Mouse (Mus musculus) telencephalon, adult 2 months (tissue): ENCODE results near the gene Zfp473.
"Not testable (repeated sequence)": the region's sequence is repeated elsewhere in the genome, so short reads cannot be mapped to it uniquely, and the experiment has no call there.

Source experiments
- DNase-seq: peaks from one replicate; pipeline ENCODE4 v3.0.0-alpha.2; 2011; ENCODE audit warnings: low read depth, low spot score

Gene Zfp473

DNA sequence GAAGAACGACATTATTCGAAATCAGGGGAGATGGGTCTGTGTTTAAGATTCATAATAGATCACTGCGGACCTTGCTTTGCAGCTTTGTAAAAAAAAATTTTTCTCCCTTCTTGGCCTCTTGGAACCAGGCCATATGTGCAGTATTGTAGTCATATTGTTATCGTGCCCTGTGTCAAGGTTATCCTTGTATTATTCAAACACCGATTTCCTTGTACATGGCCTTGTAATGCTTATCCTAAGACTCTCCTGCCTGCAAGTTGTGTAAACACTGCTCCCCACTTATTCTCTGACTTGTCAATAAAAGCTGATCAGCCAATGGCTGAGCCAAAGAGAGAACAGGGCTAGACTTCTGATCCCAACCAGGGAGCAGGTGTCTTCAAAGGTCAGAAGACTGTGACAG is 28.8 kb downstream of the Zfp473 start:
- DNase-seq, result no peak

GRCm38 (mm10) chr7:44709881-44710280 is 41.0 kb downstream of the Zfp473 start:
- no peak for DNase-seq

DNA sequence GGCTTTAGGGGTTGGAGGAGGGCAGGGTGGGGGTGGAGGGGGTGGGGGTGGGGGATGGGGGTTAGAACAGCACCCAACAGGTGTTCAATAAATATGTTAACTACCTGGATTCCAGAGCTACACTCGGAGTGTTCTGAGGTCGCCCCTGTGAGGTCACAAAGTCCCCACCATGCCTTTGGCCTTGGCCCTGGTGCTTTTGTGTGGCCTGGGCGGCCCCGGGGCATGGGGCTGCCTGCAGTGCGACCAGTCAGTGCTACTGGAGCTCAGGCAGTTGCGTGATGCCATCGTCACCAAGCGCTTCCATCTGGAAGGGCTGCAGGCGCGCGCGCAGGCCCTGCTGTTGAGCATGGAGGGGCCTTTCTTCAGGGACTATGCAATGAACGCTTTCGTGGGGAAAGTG is 42.3 kb downstream of the Zfp473 start, which contains the start of gene Izumo2:
Gene Izumo2 (plus strand): TSS at position 169 of the 400 bp plus-strand sequence.
- no peak for DNase-seq

- DNase-seq, result not testable (repeated sequence)
These were observed 42.8 kb downstream of the Zfp473 start for GRCm38 (mm10) chr7:44708093-44708492.

- no peak for DNase-seq
These were observed 43.6 kb downstream of the Zfp473 start for GRCm38 (mm10) chr7:44707169-44707675.

DNA sequence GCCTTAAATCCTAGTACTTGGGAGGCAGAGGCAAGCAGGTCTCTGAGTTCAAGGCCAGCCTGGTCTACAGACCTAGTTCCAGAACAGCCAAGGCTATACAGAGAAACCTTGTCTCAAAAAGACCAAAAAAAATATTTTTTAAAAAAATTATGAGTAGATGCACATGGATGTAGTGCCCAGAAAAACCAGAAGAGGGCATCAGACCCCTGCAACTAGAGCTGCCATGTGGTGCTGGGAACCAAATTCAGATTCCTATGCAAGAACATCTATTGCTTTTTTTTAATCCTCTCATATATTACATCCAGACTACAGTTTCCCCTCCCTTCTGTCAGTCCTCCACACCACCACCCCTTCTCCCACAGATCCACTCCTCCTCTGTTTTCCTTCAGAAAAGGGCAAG is 44.5 kb downstream of the Zfp473 start:
- DNase-seq, result no peak

GRCm38 (mm10) chr7:44705086-44705485 is 45.8 kb downstream of the Zfp473 start:
- DNase-seq, result no peak

DNA sequence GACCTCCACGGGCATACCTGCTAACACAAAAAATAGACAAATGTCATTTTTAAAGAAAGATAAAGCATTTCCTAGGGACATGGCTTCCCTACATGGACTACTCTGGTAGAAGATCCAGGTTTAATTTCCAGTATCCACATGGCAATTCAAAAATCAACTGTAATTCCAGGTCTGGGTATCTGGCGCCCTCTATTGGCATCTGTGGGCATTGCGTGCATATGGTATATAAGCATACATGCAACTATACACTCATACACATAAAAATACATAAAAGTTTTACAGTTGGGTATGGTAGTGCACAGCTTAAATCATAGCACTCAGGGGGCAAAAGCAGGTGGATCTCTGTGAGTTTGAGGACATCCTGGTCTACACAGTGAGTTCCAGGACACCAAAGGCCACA is 46.5 kb downstream of the Zfp473 start:
- no peak for DNase-seq

- no peak for DNase-seq
These were observed 47.9 kb downstream of the Zfp473 start for GRCm38 (mm10) chr7:44702985-44703384.

- no peak for DNase-seq
These were observed 48.9 kb downstream of the Zfp473 start for GRCm38 (mm10) chr7:44701921-44702320.

- no peak for DNase-seq
These were observed 52.9 kb downstream of the Zfp473 start for GRCm38 (mm10) chr7:44697980-44698379.

GRCm38 (mm10) chr7:44697191-44697710 is 53.6 kb downstream of the Zfp473 start:
- DNase-seq, result no peak

GRCm38 (mm10) chr7:44695223-44695622 is 55.6 kb downstream of the Zfp473 start:
- no peak for DNase-seq

- DNase-seq, result no peak
These were observed 57.2 kb downstream of the Zfp473 start for GRCm38 (mm10) chr7:44693427-44694175.

- no peak for DNase-seq
These were observed 61.5 kb downstream of the Zfp473 start for GRCm38 (mm10) chr7:44689331-44689730.

DNA sequence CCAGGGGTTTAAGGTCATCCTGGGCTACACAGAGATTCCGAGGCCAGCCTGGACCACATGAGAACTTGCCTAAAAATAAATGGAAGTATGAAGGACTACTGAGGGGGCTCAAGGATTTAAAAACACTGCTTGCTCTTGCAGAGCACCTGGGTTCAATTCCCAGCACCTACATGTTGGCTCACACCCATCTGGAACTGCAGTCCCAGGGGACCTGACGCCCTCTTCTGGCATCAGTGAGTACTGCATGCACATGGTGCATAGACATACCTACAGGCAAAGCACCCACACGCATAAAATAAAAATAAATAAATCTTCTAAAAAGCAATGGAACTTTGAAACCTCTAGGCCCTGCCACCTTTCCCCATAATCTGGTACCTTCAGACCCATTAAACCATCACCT is 62.0 kb downstream of the Zfp473 start:
- DNase-seq, result no peak

- DNase-seq, result no peak
These were observed 65.1 kb downstream of the Zfp473 start for GRCm38 (mm10) chr7:44685531-44686402.

GRCm38 (mm10) chr7:44683656-44684055 is 67.2 kb downstream of the Zfp473 start:
- DNase-seq, result no peak
